1 mouse cellular context compared by ENCODE assay signal in the genomic region with DNA sequence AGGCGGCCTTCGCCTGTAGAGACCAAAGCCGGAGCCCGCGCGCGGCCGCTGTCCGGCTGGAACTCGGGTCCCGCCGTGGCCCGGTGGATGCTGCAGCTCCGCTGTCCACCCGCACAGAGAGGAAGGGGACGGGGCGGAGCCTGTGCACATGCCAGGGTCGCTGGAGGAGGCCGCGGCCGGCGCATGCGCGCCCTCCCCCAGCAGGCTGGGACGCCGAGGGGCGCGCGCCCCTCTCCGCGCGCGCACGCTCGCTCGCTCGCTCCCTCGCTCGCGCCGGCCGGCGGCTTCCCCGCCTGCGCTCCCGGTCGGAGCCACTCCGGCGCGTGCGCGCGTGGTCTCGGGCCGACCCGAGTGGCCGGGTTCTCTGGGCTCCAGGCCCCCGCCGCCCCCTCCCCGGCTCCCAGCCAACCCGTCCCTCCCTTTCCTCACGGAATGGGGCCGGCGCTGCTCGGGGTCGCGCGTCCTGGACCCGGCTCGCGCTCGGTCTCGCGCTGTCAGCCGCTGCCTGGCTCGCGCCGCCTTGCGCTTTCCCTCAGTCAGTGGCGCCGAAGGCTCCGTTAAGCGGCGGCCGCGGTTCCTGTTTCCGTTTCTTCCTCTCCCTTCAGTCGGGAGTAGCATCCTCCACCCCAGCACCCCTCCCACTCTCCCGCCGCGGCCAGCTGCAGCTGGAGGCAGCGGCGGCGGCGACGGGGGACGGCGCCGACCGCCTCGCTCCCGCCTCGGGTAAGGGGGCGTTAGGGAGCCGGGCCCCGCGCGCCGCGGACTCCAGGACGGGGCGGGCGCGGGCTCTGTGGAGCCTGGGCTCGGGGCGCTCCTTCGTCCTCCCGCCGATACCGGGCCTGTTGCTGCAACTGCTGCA.
TF ChIP-seq lines count a peak whose summit lies in the region.

No protein-coding gene starts in this region.

TF ChIP-seq in MEL, 35 proteins besides CTCF, POLR2A, EP300 and RAD21 (continued from another document):
- TF ChIP-seq SMC3 (IDR thresholded peaks at IDR 0.05; ENCODE audit: low read depth, low read length) (no peak; the same call in none of the 2 replicates), ZC3H11A (IDR thresholded peaks at IDR 0.05; ENCODE audit: low read depth, low read length) (no peak), CHD2 (IDR thresholded peaks at IDR 0.05; ENCODE audit: low read length) (no peak), NELFE (IDR thresholded peaks at IDR 0.05; ENCODE audit: low read depth, low read length) (peak; percentile 56), SIN3A (IDR thresholded peaks at IDR 0.05; ENCODE audit: low read length) (no peak; the same call in none of the 2 replicates), JUND (IDR thresholded peaks at IDR 0.05; ENCODE audit: low read depth, low read length) (no peak), MYC (IDR thresholded peaks at IDR 0.05; ENCODE audit: low read depth, low read length) (no peak), UBTF (IDR thresholded peaks at IDR 0.05; ENCODE audit: borderline replicate concordance, insufficient read depth, low read depth, low read length) (no peak), ETS1 (IDR thresholded peaks at IDR 0.05; ENCODE audit: low read depth, low read length) (peak; percentile 38; the same call in 1 of the 2 replicates), MAX (IDR thresholded peaks at IDR 0.05; ENCODE audit: low read length) (peak; percentile 44), MYB (IDR thresholded peaks at IDR 0.05; ENCODE audit: low read depth, low read length) (0 out of 2 replicates have a peak, but pooled peaks have one; percentile 10), ZKSCAN1 (IDR thresholded peaks at IDR 0.05; ENCODE audit: low read depth, low read length) (no peak), E2F4 (IDR thresholded peaks at IDR 0.05; ENCODE audit: borderline replicate concordance, low read depth, low read length) (no peak), NRF1 (IDR thresholded peaks at IDR 0.05; ENCODE audit: insufficient read depth, low read depth, low read length, poor library complexity, severe bottlenecking) (peak; percentile 90), HCFC1 (IDR thresholded peaks at IDR 0.05; ENCODE audit: low read depth, low read length) (0 out of 2 replicates have a peak, but pooled peaks have one; percentile 13), ELF1 (IDR thresholded peaks at IDR 0.05; ENCODE audit: low read depth, low read length) (peak; percentile 45; the same call in 1 of the 2 replicates)
